Mouse (Mus musculus) thymus, postnatal 4 days (tissue): ENCODE results near the gene Kremen1.

ENCODE experiments used
- DNase-seq: peaks from one replicate; pipeline ENCODE4 v3.0.0; 2021

The Kremen1 gene

DNA sequence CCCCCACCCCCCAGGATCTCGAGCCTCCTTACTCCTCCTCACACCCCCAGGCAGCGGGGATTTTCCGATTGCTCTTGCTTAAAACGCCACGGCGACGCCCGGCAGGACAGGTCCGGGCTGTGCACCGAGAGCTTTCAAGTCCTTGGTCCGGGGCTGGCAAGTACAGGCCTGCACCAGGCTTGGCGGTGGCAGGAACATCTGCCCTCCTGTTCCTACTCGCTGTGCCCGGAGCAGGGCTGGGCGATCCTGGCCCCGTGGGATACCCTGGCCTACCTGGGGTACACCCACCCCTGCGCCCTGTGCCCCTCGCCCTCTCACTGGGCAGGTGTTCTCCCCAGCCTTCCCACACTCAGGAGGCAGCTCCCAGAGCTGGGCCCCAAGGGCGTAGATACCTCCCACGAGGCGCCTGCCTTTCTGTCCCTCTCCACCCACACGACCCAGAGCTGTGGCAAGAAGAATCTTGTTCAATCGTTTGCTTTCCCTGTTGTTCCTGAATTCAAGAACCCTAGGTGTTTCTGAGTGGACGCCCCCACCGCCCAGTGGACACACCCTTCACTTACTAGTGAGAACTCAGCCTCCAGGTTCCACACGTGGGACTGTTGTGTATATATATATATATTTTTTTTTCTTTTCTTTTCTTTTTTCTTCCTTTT lies 1.8 kb upstream of the Kremen1 start:
- peak; percentile 42 for DNase-seq

DNA sequence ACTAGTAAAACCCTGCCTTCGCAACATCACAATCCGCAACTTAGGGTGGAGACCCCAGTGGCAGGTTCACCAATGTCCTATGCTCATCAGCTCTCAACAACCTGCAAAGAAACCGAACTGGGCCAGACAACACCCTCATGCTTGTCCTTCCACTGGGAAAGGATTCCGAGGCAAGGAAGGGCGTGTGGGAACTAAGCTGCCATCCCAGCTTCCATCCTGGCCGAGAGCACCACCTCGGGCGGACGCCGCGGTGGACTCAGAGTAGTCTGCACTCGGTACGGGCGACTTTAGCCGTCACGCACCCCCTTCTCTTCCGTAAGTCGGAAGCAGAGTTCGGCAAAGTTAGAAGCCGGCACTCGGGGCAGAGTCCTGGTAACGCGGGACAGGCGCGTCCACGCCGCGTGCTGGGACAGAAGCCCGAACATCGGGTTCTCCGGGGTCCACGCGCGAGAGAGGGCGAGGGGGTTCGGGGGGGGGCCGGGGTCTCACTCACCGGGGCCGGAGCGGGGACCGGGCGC lies 357 bp downstream of the Kremen1 start:
- DNase-seq: peak; percentile 74

DNA sequence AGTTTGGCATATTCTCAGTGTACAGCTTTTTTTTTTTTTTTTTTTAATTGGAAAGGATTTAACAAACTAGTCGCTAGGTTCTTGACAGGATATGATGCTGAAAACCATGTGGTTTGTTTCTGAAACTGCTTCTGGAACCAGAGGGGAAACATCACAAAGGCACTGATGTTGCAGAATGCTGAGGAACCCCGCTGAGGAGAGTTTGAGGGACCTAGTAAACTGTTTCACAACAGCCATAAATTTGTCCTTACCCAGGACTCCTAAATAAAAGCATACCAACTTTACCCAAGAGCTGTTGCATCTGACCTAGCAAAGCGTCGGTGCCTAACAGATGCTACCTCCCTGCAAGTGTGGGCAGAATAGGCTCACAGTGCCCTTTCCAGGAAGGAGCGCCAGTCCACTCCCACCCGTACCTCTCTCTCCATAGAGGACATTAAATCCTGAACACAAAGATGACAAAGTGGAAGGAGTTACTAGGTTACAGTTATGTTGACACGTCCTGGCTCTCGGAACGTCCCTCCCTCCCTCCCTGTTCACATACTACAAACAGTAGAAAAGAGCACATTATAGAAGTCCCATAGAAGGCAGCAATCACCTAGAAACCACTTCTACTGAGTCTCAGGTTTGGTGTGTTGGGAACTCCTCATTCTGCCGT lies 1.3 kb downstream of the Kremen1 start:
- peak; percentile 58 for DNase-seq

DNA sequence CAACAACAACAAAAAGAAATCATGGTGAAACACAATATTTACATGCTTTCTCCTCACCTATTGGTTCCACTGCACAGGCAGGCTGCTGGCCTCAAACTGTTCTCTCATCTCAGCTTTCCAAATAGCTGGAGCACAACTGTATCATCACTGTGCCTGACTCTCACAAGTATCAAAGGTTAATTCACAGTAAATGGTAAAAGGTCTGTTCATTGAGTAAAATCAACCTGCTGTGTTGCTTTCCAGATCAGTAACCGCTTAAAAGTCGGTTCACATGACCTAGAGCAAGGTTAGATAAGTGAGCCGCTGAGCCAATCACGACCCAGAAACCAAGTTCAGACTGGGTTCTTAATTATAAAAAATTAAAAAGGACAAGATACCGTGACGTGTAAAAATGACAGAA lies 3.3 kb downstream of the Kremen1 start:
- no peak for DNase-seq

DNA sequence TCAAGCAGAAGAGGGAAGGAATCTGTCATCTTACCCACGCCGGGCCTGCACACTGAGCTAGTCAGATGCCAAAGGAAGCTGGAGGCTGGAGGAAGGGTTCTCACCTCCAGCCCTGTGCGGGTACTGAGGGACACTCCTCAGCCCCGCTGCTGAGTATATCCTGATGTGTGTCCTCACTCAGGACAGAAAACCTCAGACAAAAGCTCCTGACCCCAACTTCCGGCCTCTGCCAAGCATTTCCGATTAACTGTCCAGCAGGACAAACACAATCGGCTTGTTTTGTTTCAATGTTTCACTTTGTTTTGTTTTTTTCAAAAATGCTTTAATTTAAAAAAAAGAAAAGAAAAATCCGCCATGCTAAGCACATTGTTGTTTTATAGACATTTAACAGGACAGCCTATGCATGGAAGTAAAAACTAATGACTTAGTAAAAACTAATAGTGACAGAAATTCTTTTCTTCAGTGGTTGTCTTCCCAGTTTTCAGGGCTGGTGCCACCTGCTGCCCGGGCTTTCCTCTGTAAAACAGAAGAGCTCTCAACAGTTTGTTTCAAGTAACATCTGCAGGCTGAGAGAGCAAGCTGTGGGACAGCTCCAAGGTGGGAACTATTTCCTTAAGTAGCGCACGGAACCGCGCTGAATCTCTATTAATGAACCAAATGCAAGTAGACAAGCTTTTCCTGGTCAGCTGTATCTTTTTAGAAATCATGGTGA lies 4.1 kb downstream of the Kremen1 start:
- DNase-seq: peak; percentile 58

DNA sequence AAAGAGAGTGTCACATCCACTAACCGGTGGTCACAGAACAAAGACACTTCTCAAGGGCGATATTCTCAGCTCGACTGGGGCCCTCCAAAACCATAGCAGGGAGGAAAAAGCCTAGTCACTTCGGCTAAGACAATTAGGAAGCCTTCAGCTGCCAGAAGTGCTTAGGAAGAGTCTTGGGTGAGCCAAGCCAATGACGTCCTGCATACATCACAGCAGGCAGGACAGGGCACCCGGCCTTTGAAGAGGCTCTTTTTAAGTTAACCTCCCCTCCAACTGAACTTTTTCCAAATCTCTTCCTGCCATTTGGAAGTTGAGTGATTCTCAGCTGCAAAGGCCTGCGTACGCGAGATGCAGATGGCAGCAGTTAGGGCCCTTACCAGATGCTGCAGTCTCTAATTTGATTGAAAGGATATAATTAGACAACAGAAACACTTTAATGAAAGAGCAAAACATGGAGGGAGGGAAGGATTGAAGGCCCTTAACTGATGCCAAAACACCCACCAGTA lies 5.8 kb downstream of the Kremen1 start:
- no peak for DNase-seq

DNA sequence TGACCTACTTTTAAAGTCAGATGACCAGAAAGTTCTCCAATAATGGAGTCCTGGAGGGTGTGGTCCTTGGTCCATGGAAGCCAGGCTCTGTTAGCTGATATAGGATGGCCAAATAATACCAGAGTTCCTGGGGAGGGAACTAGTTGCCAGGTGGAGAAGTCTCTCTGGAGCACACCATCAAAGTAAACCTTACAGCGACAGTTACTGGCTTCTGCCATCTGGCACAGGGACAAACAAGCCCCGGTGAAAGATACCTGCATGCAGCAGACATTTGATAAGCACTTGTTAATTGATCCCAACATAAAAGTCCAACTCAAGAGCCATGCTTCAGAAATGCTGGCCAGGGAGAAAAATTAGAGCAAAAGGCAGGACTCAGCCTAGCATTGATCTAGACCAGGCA lies 7.3 kb downstream of the Kremen1 start:
- peak; percentile 54 for DNase-seq

DNA sequence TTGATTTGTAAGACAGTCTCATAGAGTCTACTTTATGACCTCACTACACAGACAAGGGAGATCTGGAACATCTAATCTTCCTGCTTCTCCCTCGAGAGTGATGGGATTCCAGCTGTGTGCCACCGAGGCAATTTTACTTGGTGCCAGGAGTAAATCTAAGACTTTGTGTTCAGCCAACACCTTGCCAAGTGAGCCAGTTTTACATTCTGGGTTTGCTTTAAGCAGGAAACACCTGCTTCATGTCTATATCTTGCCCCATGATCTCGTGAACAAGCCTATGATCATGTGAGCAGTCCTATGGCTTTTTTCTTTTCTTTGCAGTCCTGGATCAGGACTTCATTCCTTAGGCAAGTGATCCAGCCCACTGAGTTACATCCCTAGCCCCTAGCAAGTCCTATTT lies 7.8 kb downstream of the Kremen1 start:
- DNase-seq: peak; percentile 55

DNA sequence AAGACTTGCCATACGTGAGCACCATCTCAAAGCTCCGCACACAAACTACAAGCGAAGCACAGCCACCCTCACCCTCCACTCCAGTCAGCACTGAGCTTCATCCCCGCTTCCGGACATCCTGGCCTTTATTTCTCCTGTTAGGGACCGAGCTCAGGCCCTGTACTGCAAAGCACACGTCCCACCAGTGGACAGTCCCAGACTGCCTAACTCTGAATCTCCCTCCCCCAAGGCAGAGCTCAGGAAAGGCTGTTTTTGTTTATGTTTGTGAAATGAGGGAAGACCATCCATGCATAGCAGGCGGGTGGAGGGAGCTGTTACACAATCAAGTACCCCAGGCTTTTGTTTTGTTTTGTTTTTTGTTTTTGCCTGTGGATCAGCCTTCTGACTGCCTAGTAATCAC lies 8.6 kb downstream of the Kremen1 start:
- DNase-seq: peak; percentile 32

DNA sequence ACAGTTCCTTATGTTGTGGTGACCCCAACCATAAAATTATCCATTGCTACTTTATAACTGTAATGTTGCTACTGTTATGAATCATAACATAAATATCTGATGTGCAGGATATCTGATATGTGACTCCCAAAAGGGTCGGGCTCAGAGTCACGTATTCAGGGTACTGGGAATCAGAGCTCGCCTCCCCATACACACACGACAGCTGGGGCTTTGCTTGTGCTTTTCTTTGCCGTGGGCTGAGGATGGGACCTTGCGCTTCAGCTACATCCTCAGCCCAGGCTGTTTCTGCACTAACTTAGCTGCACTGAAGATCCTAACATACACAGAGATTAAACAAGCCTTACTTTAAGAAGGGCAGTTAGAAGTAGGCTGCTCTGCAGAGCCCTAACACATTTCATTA lies 10.2 kb downstream of the Kremen1 start:
- DNase-seq: peak; percentile 50

DNA sequence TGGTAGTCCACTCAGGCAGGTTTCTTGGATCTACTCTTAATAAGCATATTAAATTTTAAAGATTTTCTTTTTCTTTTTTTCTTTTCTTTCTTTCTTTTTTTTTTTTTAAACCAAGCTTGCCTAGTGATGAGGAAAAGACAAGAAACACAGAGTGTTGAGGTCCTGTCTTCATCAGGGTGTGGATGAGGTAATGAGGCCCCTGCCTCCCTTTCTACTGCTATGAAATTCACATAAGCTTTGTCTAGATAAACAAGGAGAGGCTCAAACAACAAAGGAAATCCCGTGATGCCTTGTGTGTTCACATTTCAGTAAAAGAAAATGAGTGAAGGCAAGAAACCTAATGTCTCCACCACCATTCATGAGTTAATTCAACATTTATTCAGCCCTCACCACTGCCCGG lies 13.2 kb downstream of the Kremen1 start:
- DNase-seq: no peak

DNA sequence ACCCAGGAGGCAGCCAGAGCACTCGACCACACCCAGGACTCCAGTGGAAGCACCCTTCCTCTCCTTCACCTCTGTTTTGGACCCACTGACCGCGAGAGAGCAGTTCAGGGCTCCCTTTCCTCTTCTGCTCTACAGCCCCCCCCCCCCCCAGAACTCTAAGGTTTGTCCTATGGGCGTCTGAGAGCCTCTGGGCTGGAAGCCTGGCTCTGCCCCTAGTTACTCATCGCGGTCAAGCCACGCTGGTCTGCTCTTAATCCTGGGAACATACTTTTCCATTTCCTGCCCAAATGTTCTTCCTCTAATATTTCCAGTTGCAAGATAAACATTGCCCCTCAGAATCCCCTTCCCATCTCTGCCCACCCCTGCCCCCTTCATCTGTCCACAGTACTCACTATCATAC lies 15.9 kb downstream of the Kremen1 start:
- DNase-seq: no peak

DNA sequence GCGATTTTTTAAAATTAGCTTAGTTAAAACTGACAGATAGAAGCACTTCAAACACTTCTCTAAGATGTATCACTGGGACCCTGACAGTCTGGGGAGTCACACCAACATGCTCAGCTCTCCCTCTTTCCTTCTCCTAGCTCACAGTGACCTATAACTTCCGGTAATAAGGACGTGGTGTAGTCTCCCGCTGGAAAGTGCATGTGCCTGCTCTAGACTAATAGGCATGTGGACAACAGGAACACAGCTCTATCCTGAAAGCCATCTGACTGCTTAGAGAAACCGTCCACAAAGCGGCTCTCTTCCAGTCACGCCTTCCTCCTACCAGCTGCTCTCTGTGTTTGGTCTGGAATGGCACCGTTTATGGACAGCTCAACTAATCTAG lies 16.6 kb downstream of the Kremen1 start:
- DNase-seq: no peak

DNA sequence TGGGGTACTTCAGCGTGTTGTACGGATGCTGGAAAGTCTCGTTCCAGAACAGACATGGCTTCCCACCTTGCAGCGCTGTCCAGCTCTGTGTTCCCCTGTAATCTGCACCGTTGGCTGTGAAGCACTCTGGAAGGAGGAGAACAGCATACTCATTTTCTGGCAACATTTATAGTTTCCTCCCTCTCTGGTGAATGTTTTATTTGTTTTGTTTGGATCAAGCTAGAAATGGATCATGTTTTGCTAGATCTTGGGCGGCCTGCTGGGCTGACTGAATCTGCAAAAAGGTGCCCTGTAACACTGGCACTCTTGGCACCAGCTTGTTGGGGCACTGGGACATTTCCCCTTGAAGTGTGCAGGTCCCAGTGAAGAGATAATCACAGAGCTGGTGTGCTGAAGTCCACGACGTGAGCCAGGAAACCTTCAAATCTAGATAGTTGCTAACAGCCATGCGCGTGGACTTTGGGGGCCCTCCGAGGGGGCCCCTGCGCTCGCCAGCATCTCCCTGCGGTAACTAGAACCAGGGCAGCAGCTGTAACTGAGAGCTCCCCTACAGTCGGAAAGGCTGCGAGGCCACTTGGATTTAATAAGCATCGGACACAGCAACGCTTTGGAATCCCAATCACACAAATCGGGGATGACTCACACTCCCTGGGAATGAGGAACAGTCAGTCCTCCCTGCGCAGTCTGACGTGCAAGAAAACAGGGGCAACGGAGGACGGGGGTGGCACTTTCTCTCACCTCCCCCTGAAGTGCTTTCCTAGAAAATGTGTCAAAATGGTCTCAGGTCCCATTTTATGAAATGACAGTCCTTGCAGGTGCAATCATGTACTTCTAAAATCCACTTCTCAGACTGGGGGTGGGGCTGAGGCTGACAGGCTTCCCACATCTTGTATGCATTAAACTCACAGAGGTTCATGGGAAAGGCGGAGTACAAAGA lies 17.3 kb downstream of the Kremen1 start:
- DNase-seq: no peak

DNA sequence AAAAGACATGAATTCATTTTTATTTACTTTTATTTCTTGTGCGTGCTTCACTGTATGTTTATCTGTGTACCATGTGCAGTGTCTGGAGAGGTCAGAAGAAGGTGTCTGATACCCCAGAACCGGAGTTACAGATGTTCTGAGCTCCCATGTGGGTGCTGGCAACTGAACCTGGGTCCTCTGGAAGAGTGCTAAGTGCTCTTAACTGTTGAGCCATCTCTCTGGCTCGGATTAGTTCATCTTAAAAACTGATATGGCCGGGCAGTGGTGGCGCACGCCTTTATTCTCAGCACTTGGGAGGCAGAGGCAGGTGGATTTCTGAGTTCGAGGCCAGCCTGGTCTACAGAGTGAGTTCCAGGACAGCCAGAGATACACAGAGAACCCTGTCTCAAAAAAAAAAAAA lies 18.1 kb downstream of the Kremen1 start:
- DNase-seq: no peak

DNA sequence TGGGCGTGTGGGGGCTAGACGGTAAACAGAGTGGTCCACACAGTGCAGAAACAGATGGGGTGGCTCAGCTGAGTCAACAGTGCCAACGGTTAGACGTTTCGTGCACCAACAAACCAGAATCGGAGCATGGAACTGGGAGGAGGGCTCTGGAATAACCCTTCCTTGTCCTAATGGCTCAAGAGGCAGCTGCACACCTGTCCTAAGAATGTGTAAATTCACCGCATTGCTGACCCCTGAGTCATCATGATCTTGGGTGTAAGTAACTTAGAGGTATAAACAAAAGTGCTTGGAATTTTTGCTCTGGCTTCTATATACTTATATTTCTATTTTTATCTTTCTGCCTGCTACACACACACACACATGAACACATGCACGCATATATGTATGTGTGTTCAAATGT lies 19.2 kb downstream of the Kremen1 start:
- no peak for DNase-seq

DNA sequence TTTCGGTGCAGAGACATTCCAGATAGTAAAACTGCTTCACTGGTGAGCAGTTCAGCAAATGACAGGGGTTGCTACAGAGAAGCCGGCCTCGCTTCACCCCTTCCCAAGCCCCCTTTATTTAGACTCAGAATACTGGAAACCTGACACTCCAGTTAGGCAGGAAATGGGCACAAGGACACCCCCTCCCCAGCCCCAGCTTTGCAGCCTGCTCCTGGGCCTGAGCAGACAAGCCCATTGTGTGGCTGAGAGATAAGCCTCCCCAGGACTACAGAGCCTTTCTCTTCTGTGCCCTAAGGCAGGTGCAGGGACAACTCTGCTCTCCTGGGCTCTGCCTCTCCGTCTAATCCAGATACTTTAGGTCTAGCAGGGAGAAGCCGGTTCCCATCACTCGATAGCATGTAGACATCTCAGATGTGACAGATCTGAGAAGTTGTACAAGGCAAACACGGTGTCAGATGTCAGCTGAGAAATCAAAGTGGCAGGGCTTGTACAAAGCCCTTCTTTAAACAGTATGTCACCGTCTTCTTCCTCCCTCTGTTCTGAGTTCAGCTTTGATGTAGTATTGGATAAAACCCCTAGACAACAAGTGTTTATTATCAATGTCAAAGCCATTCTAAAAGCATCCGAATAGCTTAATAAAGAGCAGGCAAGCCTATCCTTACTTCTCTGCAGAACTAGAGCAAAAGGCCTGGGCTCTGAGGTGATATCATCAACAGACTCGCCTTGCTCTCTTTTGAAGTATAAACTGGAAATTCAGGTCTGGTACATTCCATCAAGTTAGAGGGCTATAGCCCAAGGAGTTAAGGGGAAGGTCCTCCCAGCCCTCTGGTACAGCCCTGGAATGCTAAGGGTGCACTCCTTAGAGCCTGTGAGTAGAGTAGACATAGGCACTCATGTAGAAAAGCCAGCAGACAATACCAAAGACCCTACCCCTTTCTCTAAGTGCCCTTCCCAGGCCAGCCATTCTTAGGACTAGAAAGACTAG lies 21.4 kb downstream of the Kremen1 start:
- peak; percentile 41 for DNase-seq

DNA sequence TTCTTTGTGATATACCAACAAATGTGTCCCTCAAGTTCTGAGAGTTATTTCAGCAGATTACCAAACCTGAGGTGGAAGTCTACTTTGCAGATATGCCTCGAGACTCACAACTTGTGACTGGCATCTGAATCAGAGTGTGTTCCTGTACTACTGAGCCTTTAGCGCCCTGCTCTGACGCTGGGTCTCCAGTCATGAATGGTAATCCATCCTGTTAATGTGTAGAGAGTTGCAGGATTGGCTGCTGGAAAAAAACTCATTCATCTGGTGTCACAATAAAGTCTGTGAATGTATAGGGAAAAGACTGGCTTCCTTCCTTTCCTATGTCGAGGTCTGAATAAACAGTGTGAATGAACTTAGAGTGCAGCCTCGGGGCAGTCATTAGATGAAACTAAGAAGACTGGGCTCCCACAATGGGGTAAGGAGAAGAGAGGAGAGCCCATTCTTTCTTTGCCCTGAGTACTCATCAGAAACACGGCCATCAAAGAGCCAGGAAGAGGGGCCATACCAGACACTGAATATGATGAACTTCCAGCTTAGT lies 41.4 kb downstream of the Kremen1 start:
- no peak for DNase-seq

DNA sequence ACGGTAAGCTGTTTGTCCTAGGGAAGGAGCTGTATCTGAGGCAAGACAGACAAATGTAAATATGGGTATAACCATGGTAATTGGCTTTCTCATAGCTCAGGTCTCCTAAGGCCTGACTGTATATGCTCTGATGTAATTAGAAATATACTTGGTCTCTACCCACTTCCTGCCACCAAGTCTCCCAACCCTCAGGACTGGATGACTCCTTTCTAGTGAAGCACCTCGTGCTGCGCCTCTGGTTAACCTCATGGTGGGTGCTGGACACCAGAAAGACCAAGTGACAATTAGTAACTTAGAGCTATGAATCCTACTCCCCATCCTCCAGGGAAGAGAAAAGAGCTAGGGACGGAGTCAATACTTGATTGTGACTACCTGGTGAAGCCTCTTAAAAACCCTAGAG lies 42.0 kb downstream of the Kremen1 start:
- DNase-seq: no peak

DNA sequence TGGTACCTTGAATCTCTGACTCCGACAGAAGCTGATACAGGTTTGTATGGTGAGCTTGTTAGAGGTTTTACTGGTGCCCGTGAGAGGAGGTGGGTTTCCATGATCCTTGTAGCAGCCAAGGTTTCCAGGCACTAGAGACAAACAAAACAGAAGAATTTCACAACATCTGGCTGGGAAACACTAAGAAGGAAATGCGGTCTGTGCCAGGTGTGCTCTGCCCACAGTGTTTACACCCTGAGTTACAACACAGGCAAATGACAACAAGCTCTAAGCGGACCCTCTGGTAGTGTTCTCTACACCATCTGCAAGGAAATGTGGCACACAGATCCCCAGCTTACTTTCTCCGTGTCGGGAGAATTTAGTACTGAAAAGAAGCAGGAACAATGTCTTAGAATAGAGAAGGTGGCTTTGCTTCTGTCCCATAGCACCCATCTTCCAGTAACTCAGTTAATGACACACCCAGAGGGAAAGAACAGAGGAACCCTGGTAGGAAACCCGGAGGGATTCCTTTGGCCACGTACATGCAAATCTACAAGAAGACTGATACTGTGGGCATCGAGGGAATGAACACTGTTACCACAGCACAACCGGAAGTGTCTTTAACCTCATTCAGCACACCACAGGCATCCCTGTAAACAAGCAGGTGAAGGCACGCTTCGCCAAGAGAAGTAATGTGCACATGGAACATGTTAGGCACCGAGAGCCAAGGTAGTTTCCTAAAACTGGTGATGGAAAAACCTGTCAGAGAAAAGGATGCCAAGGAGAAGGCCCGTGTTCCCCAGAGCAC lies 45.8 kb downstream of the Kremen1 start:
- peak; percentile 32 for DNase-seq
